9 mouse cellular contexts compared by ENCODE assay signal in the genomic region with DNA sequence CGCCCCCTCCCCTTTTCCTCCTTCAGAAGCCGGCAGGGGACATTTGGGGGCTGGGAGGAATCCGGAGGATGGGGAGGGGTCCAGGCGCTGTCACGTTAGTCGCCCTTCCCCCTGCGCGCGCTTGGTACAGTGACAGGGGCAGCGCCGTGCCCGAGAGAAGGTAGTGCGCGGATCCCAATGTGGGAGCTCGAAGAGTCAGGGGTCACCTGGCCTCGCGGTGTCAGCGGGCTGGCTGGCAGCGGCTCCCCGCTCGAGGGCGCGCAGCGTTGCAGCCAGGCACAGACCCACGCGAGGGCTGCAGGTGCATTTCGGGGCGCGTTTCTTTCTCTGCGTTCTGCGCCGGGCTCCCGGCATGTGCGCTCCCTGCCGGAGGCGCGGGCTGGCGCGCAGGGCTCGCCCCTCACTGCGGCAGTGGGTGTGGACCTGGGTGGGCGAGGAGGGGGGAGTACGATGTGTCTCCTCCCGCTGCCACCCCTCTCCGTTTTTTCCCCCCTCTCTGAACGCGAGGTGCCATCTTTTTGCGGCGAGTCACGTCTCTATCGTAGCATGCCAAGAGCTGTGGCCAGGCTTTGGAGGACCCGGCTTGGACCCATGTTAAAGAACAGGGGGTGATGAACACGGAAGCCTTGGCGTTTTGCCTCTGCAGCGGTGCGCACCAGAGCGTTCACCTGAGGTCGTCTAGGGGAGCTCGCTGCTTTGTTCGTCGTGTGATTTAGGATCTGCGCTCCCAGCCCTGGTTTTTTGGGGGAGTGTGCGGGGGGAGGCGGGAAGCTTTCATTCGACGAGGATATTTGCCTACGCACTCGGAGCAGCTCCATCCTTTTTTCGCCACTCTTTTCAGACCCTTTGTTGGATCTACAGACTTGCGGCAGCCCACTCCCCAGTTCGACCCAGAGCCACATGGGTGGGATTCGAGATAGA. TPM values are rescaled to one million over a fixed set of nuclear protein-coding genes. Genes with fewer than 3 reads are reported as not detected.
DNase-seq lines count a peak whose midpoint lies in the region; ATAC-seq and TF ChIP-seq lines count a peak whose summit lies in the region.
"Had no signal": no experiment of that assay in that cellular context is flagged by ENCODE, and none has a peak within 500 bp of the region (broad histone marks: within the 10 kb centered on the region; RNA-seq: fewer than 3 reads in every experiment).

No protein-coding gene starts in this region.

- peaks cover 54% of the 10 kb centered on the region for H3K27me3 ChIP-seq in forebrain, embryonic 13.5 days
- H3K27me3 ChIP-seq in hindbrain, embryonic 13.5 days, result peaks cover 28% of the 10 kb centered on the region
- H3K27me3 ChIP-seq in small intestine, adult 2 months (ENCODE audit: control insufficient read depth, insufficient read depth, low read length), result peaks cover 40% of the 10 kb centered on the region

- peak; percentile 75 for ATAC-seq in forebrain, embryonic 13.5 days
- peak; percentile 55 for ATAC-seq in hindbrain, embryonic 13.5 days (ENCODE audit: low FRiP score)
- ATAC-seq in megakaryocyte-erythroid progenitor cell, adult 5-6 weeks (replicated peaks; ENCODE audit: low FRiP score, low TSS enrichment, poor library complexity, severe bottlenecking), result no peak

- peak overlapping the region; percentile 96 for H3K4me2 ChIP-seq in forebrain, embryonic 13.5 days
- H3K4me2 ChIP-seq in hindbrain, embryonic 13.5 days, result peak overlapping the region; percentile 80

- H3K27ac ChIP-seq in brown adipose tissue, adult 24 weeks (replicated peaks; ENCODE audit: low read depth, low read length), result no peak overlapping the region
- peak overlapping the region; percentile 83 for H3K27ac ChIP-seq in forebrain, embryonic 13.5 days
- H3K27ac ChIP-seq in hindbrain, embryonic 13.5 days, result peak overlapping the region; percentile 99
- no peak overlapping the region for H3K27ac ChIP-seq in small intestine, adult 2 months (ENCODE audit: insufficient read depth, low read depth, low read length)

- under 1% methylated on average over 64 of the region's 72 CpGs for WGBS in forebrain, embryonic 13.5 days
- WGBS in hindbrain, embryonic 13.5 days, result under 1% methylated on average over 72 of the region's 72 CpGs
- 2% methylated on average over 72 of the region's 72 CpGs for WGBS in small intestine, adult 2 months

- H3K4me1 ChIP-seq in brown adipose tissue, adult 24 weeks (ENCODE audit: control insufficient read depth, insufficient read depth, insufficient read length, low read length), result peaks cover 4% of the 10 kb centered on the region; the same call in 1 of the 2 replicates
- H3K4me1 ChIP-seq in forebrain, embryonic 13.5 days, result peaks cover 52% of the 10 kb centered on the region
- H3K4me1 ChIP-seq in hindbrain, embryonic 13.5 days (replicated peaks), result peaks cover 48% of the 10 kb centered on the region
- H3K4me1 ChIP-seq in small intestine, adult 2 months (ENCODE audit: control insufficient read depth, insufficient read depth, insufficient read length, low read length), result peaks cover 9% of the 10 kb centered on the region

- H3K36me3 ChIP-seq in forebrain, embryonic 13.5 days (ENCODE audit: poor library complexity, severe bottlenecking), result no peaks in the 10 kb centered on the region
- H3K36me3 ChIP-seq in hindbrain, embryonic 13.5 days, result no peaks in the 10 kb centered on the region
- no peaks in the 10 kb centered on the region for H3K36me3 ChIP-seq in small intestine, adult 2 months (ENCODE audit: control insufficient read depth, insufficient read depth, low read length)

- peak; percentile 64 for DNase-seq in R1 (ENCODE audit: low read depth, low spot score)
- peak; percentile 50 to 72 for DNase-seq in layer of hippocampus, postnatal 25 days (ENCODE audit: extremely low spot score in 1 of 2, low spot score in 1 of 2)
- DNase-seq in lung, postnatal 36 days, result peak; percentile 46

- H3K4me3 ChIP-seq in brown adipose tissue, adult 24 weeks (ENCODE audit: insufficient read depth, low read depth, low read length), result peak overlapping the region; percentile 75
- peak overlapping the region; percentile 63 for H3K4me3 ChIP-seq in forebrain, embryonic 13.5 days
- H3K4me3 ChIP-seq in hindbrain, embryonic 13.5 days, result peak overlapping the region; percentile 80
- peak overlapping the region; percentile 71 for H3K4me3 ChIP-seq in small intestine, adult 2 months (ENCODE audit: low read depth, low read length)

- no peak for TF ChIP-seq CTCF in small intestine, adult 2 months (IDR thresholded peaks at IDR 0.05; ENCODE audit: extremely low read depth, insufficient read length, insufficient replicate concordance, low read depth, low read length)

- no peaks in the 10 kb centered on the region for H3K9me3 ChIP-seq in forebrain, embryonic 13.5 days (replicated peaks)
- no peaks in the 10 kb centered on the region for H3K9me3 ChIP-seq in hindbrain, embryonic 13.5 days

- TF ChIP-seq POLR2A in small intestine, adult 2 months (IDR thresholded peaks at IDR 0.05; ENCODE audit: low read depth, low read length), result no peak

- peak overlapping the region; percentile 85 for H3K9ac ChIP-seq in forebrain, embryonic 13.5 days
- H3K9ac ChIP-seq in hindbrain, embryonic 13.5 days, result peak overlapping the region; percentile 98

RNA-seq across cellular contexts. Expression of a gene that starts 1.2 kb away (rescaled TPM):
- 20.7 and 29.1 TPM in 2 replicates for polyA plus RNA-seq in brown adipose tissue, adult 24 weeks (2012; ENCODE audit: insufficient read depth, insufficient read length, missing spikeins)
- 277 and 315 TPM in 2 replicates for polyA plus RNA-seq in forebrain, embryonic 13.5 days (2015; fragmentation: Nextera tagmentation; extraction: Ambion mirVana)
- polyA plus RNA-seq in hindbrain, embryonic 13.5 days (2015; fragmentation: Nextera tagmentation; extraction: Ambion mirVana), result 711 and 738 TPM in 2 replicates
- total RNA-seq in layer of hippocampus, postnatal 25 days (2021), result 100 to 1,000 TPM; 275 to 302 TPM
- polyA plus RNA-seq in small intestine, adult 2 months (2012; rRNA removed), result 0.74 and 1.0 TPM in 2 replicates
- total RNA-seq in megakaryocyte-erythroid progenitor cell, adult 5-6 weeks (2014; fragmentation: Nextera tagmentation), result 3.4 and 4.1 TPM in 2 replicates
- total RNA-seq in megakaryocyte-erythroid progenitor cell, adult 5-6 weeks (2017), result 0.23 TPM in 1 of 2 replicates, not detected in the other
- polyA plus RNA-seq: erythroblast, embryonic 14.5 days had no signal

RNA-seq across cellular contexts. Expression of a gene that starts 46.3 kb away (rescaled TPM):
- not detected in 2 replicates for polyA plus RNA-seq in brown adipose tissue, adult 24 weeks (2012; ENCODE audit: insufficient read depth, insufficient read length, missing spikeins)
- not detected in 2 replicates for polyA plus RNA-seq in forebrain, embryonic 13.5 days (2015; fragmentation: Nextera tagmentation; extraction: Ambion mirVana)
- polyA plus RNA-seq in hindbrain, embryonic 13.5 days (2015; fragmentation: Nextera tagmentation; extraction: Ambion mirVana), result not detected in 2 replicates
- total RNA-seq in layer of hippocampus, postnatal 25 days (2021), result not detected
- polyA plus RNA-seq in small intestine, adult 2 months (2012; rRNA removed), result not detected in 2 replicates
- not detected in 2 replicates for total RNA-seq in megakaryocyte-erythroid progenitor cell, adult 5-6 weeks (2014; fragmentation: Nextera tagmentation)
- not detected in 2 replicates for total RNA-seq in megakaryocyte-erythroid progenitor cell, adult 5-6 weeks (2017)
- polyA plus RNA-seq: erythroblast, embryonic 14.5 days had no signal

Comparison
In these comparisons a context has a peak if more than half of its experiments do, and no peak if none do; other contexts are left out.
1. H3K27ac ChIP-seq: peak in forebrain, embryonic 13.5 days (single experiment) and hindbrain, embryonic 13.5 days (single experiment); none in brown adipose tissue, adult 24 weeks (single experiment) and small intestine, adult 2 months (single experiment).
2. RNA of a gene that starts 1.2 kb away (polyA plus RNA-seq): 711 to 738 TPM in hindbrain, embryonic 13.5 days, 277 to 315 TPM in forebrain, embryonic 13.5 days and 20.7 to 29.1 TPM in brown adipose tissue, adult 24 weeks; 0.74 to 1.0 TPM in small intestine, adult 2 months; every median in the first group is over 10 times any median in the second.
3. Peak in every context shown above with its lines, with median percentiles within 50 percentile points of each other: DNase-seq and H3K4me3 ChIP-seq.